Mouse (Mus musculus) heart, postnatal 0 days (tissue): ENCODE measurements around the gene St8sia2.

ENCODE experiments used
- CTCF ChIP-seq: IDR thresholded peaks from 2 replicates; pipeline ENCODE4 v1.5.1; 2016; ENCODE audit warnings: antibody characterized with exemption, control low read depth, low read depth
- EP300 ChIP-seq: IDR thresholded peaks from 2 replicates; pipeline ENCODE4 v1.6.1; 2016; ENCODE audit warnings: antibody characterized with exemption, low read depth

GRCm38 (mm10) chr7:73936119-73936518 is 77.4 kb downstream of the St8sia2 start:
- TF ChIP-seq EP300 (no peak), CTCF (no peak)
